Mouse (Mus musculus) liver, embryonic 14.5 days (tissue): ENCODE data around the gene Wfdc15b. TPM values are rescaled to one million over a fixed set of nuclear protein-coding genes. Genes with fewer than 3 reads are reported as not detected.
"Not testable (repeated sequence)": the region's sequence is repeated elsewhere in the genome, so short reads cannot be mapped to it uniquely, and the experiment has no call there.

ENCODE experiments used
- ATAC-seq: fragments of 200-750 bp; cut with Nextera tagmentation; 2 replicates; pipeline ENCODE4 v1.8.0; 2017; ENCODE audit warnings: moderate number of reproducible peaks, mild to moderate bottlenecking, moderate library complexity; ENCODE audit not compliant: insufficient read depth
- DNase-seq, 3 experiments: peaks; one replicate each; pipeline ENCODE4 v3.0.0-alpha.2; 2012 to 2013; ENCODE audit warnings: low read depth in 3 of 3, low spot score in 3 of 3
- H3K27ac ChIP-seq: fragments of 300-500 bp; sonication (generic); 2 replicates; pipeline ENCODE4 v1.5.1; 2014; ENCODE audit warnings: moderate library complexity, mild to moderate bottlenecking, control low read depth, inconsistent platforms
- H3K27me3 ChIP-seq: fragments of 300-500 bp; sonication (generic); 2 replicates; pipeline ENCODE4 v1.6.1; 2014; ENCODE audit warnings: mild to moderate bottlenecking, low read length, moderate library complexity; ENCODE audit not compliant: control insufficient read depth, insufficient read depth
- H3K36me3 ChIP-seq: fragments of 300-500 bp; sonication (generic); replicated peaks from 2 replicates; pipeline ENCODE4 v1.6.1; 2014; ENCODE audit warnings: low read depth; ENCODE audit not compliant: control insufficient read depth, insufficient read depth
- H3K4me1 ChIP-seq, 2 experiments: fragments of 200-500 bp in 1 of 2; fragments of 300-500 bp in 1 of 2; sonication (generic) in 1 of 2; replicated peaks; 2 replicates each; pipeline ENCODE4 v1.6.1; 2012 to 2014; ENCODE audit warnings: antibody characterized with exemption in 1 of 2, inconsistent platforms in 1 of 2, low read length in 1 of 2; ENCODE audit not compliant: control insufficient read depth in 2 of 2, insufficient read depth in 2 of 2
- H3K4me2 ChIP-seq: fragments of 300-500 bp; sonication (generic); 2 replicates; pipeline ENCODE4 v1.6.1; 2014; ENCODE audit warnings: low read depth, mild to moderate bottlenecking, control low read depth, moderate library complexity
- H3K4me3 ChIP-seq, 2 experiments: fragments of 200-500 bp in 1 of 2; fragments of 300-500 bp in 1 of 2; sonication (generic) in 1 of 2; 2 replicates each; pipeline ENCODE4 v1.5.1; 2012 to 2014; ENCODE audit warnings: low read depth in 2 of 2, low read length in 2 of 2, mild to moderate bottlenecking in 2 of 2, control low read depth in 1 of 2, inconsistent platforms in 1 of 2, moderate library complexity in 1 of 2; ENCODE audit not compliant: insufficient read depth in 1 of 2
- H3K9ac ChIP-seq: fragments of 300-500 bp; sonication (generic); replicated peaks from 2 replicates; pipeline ENCODE4 v1.6.1; 2014; ENCODE audit warnings: mild to moderate bottlenecking, control low read depth, moderate library complexity
- H3K9me3 ChIP-seq: fragments of 300-500 bp; sonication (generic); 2 replicates; pipeline ENCODE4 v1.6.1; 2016; ENCODE audit warnings: low read length, mixed read lengths; ENCODE audit not compliant: control insufficient read depth
- CTCF ChIP-seq: IDR thresholded peaks from 2 replicates; pipeline ENCODE4 v1.5.1; 2016; ENCODE audit warnings: antibody characterized with exemption, low read depth, control low read depth
- EP300 ChIP-seq: IDR thresholded peaks from 2 replicates; pipeline ENCODE4 v1.6.1; 2016; ENCODE audit warnings: antibody characterized with exemption, low read depth
- WGBS: fragments of 180-500 bp; shearing (Covaris S2); extraction: QIAGEN DNeasy Blood & Tissue Kit; methylation state at CpG from one replicate; pipeline ENCODE4 v1.1.7; 2014; ENCODE audit not compliant: insufficient replicate concordance; 5-methylcytosine and 5-hydroxymethylcytosine counted together
- polyA plus RNA-seq, 2 experiments: library from polyadenylated mRNA; depleted of rRNA in 1 of 2; stranded (reverse) in 1 of 2; unstranded in 1 of 2; fragments of >200 nt; fragmentation: Nextera tagmentation in 1 of 2; extraction: Ambion mirVana in 1 of 2; gene quantifications; 2 replicates each; pipeline versions ENCODE4 v1.2.1 to v1.2.3; 2012 to 2014

The Wfdc15b gene
- 0.11 and 0.13 TPM in 2 replicates for polyA plus RNA-seq (2012; rRNA removed)
- polyA plus RNA-seq (2014; fragmentation: Nextera tagmentation; extraction: Ambion mirVana), result not detected in 2 replicates

GRCm38 (mm10) chr2:164221522-164221921 lies at the start of gene Wfdc15b:
Gene Wfdc15b (minus strand): TSS chr2:164221660.
- Histone ChIP-seq H3K4me3 (no peak within 1 kb of the TSS), H3K9ac (no peak within 1 kb of the TSS), H3K27me3 (no peaks in the 10 kb centered on the region), H3K27ac (no peak within 1 kb of the TSS), H3K4me1 (no peaks in the 10 kb centered on the region), H3K9me3 (no peaks in the 10 kb centered on the region), H3K36me3 (no peaks in the 10 kb centered on the region), H3K4me2 (no peak within 1 kb of the TSS)
- no peak for ATAC-seq
- no peak for DNase-seq
- WGBS, result 68% methylated on average over 11 of the region's 11 CpGs
- TF ChIP-seq EP300 (no peak), CTCF (no peak)

- H3K27me3 ChIP-seq, H3K36me3 ChIP-seq, H3K4me2 ChIP-seq, DNase-seq, H3K4me1 ChIP-seq, H3K9ac ChIP-seq, H3K4me3 ChIP-seq, ATAC-seq, H3K9me3 ChIP-seq, H3K27ac ChIP-seq: not testable (repeated sequence)
- 72% methylated on average over 1 of the region's 1 CpGs for WGBS
Observed at GRCm38 (mm10) chr2:164256540-164256939, 35.1 kb upstream of the Wfdc15b start, which contains the start of gene Svs3b. Gene Svs3b (minus strand): TSS chr2:164256640.

- no peaks in the 10 kb centered on the region for H3K4me1 ChIP-seq
- ATAC-seq, result no peak
- TF ChIP-seq CTCF (no peak), EP300 (no peak)
- H3K9me3 ChIP-seq, result no peaks in the 10 kb centered on the region
- no peak for DNase-seq
- H3K4me2 ChIP-seq, result no peak within 1 kb of the TSS
- H3K9ac ChIP-seq, result no peak within 1 kb of the TSS
- no peaks in the 10 kb centered on the region for H3K27me3 ChIP-seq
- 51% methylated on average over 3 of the region's 3 CpGs for WGBS
- no peaks in the 10 kb centered on the region for H3K36me3 ChIP-seq
- H3K4me3 ChIP-seq, result no peak within 1 kb of the TSS
- H3K27ac ChIP-seq, result no peak within 1 kb of the TSS
Observed at GRCm38 (mm10) chr2:164238366-164238765, 16.9 kb upstream of the Wfdc15b start, which contains the start of gene Svs2. Gene Svs2 (minus strand): TSS chr2:164238466.

- Histone ChIP-seq H3K4me2 (no peak overlapping the region), H3K27ac (no peak overlapping the region), H3K9me3 (no peaks in the 10 kb centered on the region), H3K27me3 (no peaks in the 10 kb centered on the region), H3K9ac (no peak overlapping the region), H3K4me1 (no peaks in the 10 kb centered on the region), H3K4me3 (no peak overlapping the region), H3K36me3 (no peaks in the 10 kb centered on the region)
- no peak for DNase-seq
- WGBS, result 69% methylated on average over 8 of the region's 8 CpGs
- no peak for ATAC-seq
- TF ChIP-seq EP300 (no peak), CTCF (no peak)
Observed at GRCm38 (mm10) chr2:164232671-164233070, 11.2 kb upstream of the Wfdc15b start.

- ATAC-seq (no peak), DNase-seq (no peak)
- H3K4me3 ChIP-seq, result no peak overlapping the region
- H3K27ac ChIP-seq, result no peak overlapping the region
- 54% methylated on average over 8 of the region's 8 CpGs for WGBS
- TF ChIP-seq EP300, result no peak
- no peak for TF ChIP-seq CTCF
- H3K9ac ChIP-seq, result no peak overlapping the region
- H3K27me3 ChIP-seq, result no peaks in the 10 kb centered on the region
- H3K4me2 ChIP-seq, result no peak overlapping the region
- no peaks in the 10 kb centered on the region for H3K4me1 ChIP-seq
- no peaks in the 10 kb centered on the region for H3K9me3 ChIP-seq
- no peaks in the 10 kb centered on the region for H3K36me3 ChIP-seq
Observed at GRCm38 (mm10) chr2:164228361-164229070, 7.1 kb upstream of the Wfdc15b start.
